Mouse (Mus musculus): ENCODE measurements around the gene Fam219a.

Gene Fam219a

DNA sequence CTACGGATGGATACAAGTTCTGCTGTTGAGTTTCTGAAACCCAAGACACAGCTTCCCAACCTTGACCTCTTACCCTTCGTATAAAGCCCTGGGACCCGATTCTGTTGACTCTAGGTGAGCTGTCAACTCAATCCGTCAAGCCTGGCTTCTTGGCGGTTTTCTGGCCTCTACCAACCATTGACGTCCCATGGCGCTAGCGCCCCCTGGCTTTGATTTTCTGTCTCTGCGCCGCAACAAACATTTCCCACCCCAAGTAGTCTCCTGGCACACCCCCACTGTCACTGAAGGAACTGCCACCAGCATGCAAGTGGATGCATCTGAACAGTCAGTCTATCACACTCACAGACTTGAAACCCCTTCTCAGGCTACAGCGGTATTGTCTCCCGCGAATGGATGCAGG, 63.2 kb downstream of the Fam219a start:
- no peak for DNase-seq (ENCODE audit: low read depth, low spot score)

DNA sequence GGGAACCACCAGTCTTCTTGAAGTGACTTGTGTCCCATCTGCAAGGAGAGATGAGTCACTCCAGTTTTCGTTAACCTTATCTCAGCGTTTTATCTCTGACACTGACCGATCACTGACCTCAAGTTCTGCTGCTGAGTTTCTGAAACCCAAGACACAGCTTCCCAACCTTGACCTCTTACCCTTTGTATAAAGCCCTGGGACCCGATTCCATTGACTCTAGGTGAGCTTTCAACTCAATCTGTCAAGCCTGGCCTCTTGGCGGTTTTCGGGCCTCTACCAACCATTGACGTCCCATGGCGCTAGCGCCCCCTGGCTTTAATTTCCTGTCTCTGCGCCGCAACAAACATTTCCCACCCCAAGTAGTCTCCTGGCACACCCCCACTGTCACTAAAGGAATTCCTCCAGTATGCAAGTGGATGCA, 64.2 kb downstream of the Fam219a start:
- no peak for DNase-seq (ENCODE audit: low read depth, low spot score)

DNA sequence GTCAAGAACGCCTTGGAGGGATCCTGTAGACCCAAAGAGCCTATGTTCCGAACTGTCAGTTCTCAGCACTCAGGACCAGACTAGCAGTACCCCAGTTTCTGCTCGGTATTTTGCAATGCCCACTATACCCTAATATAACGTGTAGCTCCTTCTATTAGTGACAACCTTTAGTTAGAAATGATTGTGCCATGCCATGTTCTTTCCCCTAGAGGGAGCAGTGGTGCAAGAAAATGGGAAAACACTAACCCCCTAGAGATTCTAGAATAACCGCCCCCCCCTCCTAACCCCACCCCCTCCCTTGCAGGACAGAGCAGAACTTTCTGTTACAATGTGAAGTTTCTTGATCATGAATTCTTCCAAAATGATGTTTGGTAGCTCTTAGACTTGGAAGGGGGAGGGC, 65.0 kb downstream of the Fam219a start:
- no peak for DNase-seq (ENCODE audit: low read depth, low spot score)

DNA sequence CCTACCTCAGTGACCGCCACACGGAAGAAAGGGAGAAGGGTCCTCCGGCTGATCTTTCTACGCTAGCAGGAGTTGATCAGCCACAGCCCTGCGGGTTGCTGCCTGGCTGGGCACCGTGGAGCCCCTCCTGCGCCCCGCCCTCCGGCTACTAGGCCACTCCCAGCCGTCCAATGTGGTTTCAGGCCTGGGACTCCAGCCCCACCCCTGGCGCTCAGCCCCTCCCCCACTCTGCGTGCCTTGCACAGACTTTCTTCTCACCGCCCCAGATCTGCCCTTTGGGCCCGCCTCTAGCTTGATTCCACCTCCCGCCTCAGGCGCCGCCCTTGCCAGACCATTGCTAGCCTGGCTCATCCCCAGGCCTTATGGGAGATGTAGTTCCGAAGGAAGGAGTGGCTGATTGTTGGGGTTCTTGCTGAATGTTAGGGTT, 66.3 kb downstream of the Fam219a start, which contains the start of gene AI464131:
AI464131 (minus strand) TSS at position 91 of the 427 bp plus-strand sequence.
- peak; percentile 82 for DNase-seq (ENCODE audit: low read depth, low spot score)

DNA sequence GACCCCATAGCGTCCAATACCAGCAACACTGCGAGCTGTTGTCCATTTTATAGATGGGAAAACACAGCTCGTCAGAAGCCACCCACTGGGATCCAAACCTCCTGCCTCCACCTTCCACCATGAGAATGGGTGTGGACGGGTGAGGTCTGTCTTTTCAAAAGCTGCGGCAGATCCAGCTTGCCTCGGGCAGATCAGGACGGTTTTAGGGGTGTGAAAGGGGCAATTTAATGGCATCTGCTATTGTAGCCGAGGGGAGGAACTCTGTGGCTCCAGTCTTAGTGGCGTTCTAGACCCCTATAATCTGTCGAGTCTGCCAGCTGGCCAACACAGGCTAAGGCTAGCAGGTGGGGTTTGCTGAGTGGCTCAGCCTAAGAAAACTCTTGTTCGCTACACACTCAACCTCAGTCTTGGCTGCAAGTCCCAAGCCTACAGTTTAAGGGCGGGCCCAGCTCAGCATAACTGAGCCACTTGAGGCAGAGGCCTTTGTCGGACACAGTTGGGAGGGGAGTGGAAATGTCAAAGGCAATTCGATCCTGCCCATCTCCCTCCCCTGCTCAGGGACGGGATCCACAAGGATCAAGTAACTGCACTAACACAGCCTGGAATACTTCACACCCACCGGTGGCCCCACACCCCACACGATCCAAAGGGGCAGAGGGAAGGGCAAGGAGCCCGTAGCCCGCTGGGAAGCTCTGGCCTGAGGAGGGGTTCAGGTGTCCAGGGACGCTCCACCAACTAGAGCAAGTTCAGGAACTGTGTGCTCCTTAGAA, 67.0 kb downstream of the Fam219a start:
- DNase-seq (ENCODE audit: low read depth, low spot score) = no peak

DNA sequence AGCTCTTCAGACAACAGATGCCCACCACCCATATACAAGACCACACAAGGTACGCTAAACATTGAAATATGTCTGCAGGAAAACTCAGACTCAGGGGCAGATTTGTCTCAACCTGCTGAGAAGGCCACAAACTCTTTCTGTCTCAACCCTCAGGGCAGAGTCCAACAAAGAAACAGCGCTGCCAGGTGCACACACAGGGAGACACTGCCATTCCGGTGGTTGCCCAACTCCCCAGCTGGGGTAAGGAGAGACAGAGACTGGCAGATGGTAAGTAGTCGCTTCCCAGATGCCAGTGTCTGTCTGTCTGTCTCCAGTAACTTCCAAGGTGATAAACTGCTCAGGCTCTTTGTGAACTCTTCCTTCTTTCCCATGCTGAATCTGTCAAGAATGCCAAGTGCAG, 68.6 kb downstream of the Fam219a start:
- no peak for DNase-seq (ENCODE audit: low read depth, low spot score)

DNA sequence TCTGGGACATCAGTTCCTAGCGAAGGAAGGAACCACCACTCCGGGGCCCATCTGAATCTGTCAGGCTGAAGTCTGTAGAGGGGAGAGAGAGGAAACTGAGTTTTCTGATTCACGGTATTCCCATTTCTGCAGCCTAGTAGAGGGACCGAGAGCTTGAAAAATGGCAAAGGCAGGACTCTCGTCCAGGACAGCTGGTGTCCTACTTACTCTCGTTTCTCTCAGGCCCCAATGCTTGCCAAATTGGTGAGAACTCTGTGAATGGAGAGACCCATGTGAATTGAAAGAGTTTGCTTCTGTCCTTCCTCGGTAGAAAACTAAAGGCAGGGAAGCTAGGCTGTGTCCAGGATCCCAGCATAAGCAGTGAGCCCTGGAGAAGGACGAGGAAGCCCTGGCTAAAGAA, 69.7 kb downstream of the Fam219a start:
- DNase-seq (ENCODE audit: low read depth, low spot score) = no peak

DNA sequence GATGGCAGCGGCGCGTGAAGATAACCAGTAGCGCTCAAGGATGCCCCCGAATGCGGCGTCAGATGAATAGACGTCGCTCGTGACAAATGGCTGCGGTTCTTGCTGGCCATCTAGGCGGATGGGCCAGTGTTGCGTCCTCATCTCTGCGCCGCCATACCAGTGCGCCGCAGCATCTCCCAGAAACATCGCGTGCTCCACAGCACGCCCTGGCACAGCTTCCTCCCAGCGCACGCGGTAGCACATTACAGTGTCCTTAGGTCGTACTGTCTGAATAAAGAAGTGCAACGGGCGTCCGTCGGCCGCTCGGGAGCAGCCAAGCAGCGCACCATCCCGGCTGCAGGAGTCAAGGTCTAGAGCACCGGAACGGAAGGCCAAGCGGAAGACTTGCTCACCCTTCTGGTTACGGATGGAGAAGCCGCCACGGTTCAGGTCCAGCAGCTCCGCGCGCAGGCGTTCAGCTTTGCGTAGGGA, 70.4 kb downstream of the Fam219a start:
- no peak for DNase-seq (ENCODE audit: low read depth, low spot score)

DNA sequence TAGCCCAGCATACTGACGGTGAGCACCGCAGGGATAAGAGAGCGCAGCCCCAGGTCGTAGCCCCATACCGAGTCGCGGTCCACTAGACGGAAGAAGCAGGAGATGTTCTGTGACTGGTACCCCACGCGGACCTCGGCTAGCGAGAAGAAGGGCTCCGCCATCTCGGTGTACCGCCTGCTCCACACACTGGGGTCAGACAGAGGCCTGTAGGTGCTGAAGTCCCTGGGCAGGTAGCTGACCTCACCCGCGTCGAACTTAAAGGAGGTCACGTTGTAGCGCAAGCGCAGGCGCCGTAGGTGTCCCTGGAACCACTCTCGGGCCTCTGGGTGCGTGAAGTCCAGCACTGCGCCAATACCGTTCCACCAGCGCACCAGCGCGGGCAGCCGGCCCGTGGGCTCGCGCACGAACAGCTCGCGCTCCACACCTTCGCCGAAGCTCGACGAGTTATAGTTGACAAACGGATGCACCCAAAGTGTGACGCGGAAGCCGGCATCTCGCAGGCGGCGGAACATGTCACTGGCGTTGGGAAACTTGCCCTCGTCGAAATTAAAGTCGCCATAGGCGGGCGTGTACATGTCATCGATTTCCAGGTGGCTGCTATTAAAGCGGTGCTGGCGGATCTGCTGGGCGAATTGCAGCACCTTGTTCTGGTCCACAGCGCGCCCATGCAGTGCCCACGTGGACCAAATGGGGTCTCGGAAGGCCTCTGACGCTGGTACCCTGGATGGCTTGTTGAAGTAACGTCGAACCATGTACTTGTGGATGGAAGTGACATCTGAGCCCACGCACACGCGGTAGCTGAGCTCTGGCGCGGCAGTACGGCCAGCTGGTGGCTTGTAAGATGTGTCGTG, 71.1 kb downstream of the Fam219a start:
- DNase-seq (ENCODE audit: low read depth, low spot score) = no peak

DNA sequence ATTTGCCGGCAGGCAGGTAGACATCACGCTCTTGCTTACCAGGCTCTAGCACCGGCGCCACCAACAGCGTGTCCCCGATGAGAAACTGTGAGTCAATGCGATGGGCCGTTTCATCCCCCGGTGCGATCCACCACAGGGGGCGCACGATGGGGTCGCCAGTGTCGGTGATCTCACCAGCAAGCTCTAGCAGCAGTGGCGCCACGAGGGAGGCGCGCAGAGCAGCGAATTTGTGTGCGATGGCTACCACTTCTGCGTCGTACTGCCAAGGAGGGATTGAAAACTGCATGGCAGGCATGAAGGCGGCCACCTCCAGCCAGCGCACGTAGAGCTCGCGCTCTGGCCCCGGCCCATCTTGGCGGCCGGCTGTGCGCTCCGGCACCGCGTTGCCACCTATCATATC, 71.8 kb downstream of the Fam219a start:
- DNase-seq (ENCODE audit: low read depth, low spot score) = no peak

DNA sequence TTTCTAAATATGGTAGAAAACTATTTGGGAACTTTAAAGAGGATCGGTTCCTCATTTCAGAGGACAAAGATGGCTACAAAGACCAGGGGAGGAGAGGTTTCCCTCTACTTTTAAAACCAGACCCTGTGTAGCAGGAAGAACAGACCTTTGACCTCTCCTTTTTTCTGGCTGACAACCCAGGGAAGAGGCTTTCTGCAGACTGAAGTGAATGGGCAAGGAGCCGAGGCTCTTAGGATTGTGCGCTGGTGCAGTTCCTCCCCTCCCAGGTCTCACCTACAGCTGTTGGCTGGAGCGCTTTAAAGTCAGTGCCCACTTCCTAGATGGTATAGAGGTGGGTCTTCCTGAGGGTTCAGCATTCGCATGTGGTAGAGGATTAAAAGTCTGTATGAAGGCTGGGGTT, 72.3 kb downstream of the Fam219a start:
- DNase-seq (ENCODE audit: low read depth, low spot score) = no peak

DNA sequence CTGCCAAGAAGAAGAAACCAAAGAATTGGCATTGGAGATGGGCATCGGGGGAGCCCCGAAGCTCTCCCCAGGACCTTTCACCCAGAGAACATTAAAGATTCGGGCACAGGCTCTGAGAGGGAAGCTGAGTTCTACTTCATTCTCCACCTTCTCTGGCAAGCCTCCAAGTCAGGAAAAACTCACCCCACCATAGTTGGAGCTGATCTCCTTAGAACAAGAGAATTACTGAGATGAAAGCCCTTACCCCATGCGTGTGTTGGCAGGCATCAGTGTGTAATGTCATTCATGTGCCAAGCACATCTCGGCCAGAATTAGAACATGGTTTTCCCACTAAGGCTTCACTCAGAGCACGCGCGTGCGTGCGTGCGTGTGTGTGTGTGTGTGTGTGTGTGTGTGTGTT, 73.5 kb downstream of the Fam219a start:
- peak; percentile 64 for DNase-seq (ENCODE audit: low read depth, low spot score)

DNA sequence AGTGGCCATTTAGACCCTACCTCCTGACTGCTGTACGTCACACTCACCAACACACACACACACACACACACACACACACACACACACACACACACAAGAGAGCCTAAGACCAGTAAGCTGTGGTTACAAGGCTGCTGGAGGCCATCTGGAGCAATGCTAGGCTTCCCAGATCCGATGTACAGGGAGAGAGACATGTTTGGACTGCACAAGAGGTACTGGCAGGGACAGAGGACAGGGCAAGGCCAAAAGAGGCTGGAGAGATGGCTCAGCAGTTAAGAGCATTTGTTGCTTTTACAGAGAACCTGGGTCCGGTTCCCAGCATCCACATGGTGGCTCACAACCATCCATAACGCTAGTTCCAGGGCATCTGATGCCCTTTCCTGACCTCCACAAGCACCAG, 74.3 kb downstream of the Fam219a start:
- DNase-seq (ENCODE audit: low read depth, low spot score) = no peak

DNA sequence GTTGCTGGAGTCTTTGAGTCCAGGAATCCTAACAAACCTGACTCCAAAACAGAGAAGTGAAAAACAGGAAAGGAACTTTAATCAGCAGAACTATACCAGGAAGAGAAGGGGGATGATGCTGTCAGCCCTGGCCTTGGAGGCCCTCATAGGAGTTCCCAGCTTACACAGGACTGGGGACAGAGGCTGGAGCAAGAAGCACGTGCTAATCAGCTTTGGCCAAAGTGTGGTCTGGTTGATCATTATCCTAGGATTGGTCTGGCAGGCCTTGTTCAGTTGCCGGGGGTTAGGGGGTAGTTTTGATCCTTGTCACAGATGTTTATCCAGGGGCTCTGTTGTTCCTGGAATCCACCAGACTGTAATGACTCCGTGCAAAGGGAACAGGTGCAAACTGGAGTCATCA, 75.0 kb downstream of the Fam219a start:
- no peak for DNase-seq (ENCODE audit: low read depth, low spot score)

DNA sequence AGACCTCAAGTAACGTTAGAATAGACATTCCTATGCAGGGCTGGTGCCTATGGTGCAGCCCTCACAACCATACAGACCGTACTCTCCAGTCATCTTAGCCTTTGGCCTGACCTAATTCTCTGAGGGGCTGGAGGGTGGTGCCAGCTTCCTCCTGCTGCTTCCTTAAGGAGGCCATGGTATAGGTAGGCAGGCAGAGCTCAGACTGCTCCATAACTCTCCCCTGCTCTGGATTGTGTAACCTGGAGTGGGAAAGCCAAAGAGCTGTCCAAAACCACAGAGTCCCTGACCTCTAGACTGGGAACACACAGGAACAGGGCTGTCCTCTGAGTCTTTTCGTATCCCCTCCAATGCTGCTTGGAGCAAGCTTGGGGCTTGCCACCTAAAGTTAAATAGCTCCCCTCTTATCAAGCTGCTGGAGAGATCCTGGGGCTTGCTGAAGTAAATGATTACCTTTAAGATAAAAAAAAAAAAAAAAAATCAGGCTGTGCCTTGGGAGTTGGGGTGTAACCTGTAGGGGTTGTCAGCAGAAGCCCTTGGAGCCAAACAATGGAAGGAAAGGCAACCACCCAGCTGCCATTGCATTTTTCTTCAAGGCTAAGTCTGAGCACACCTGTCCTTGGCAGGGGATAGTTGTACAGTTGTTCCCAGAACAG, 75.7 kb downstream of the Fam219a start:
- no peak for DNase-seq (ENCODE audit: low read depth, low spot score)

DNA sequence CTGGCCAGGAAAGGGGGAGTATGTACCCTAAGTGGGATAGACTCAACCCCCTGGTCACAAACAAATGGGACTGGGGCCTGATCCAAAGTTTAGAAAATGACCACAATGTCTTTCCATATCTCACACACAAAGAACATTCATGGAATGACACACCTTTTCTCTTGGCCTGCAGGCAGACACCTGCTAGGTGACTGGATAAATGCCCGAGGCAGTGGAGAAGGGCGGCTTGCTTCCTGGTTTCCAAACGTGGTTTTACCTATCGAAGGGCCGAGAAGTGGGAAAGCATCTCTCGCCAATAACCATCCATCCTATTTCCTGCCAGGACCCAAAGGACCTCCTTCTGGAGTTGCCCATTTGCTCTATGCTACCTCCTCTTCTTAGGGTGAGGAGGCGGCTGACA, 76.4 kb downstream of the Fam219a start:
- DNase-seq (ENCODE audit: low read depth, low spot score) = no peak

DNA sequence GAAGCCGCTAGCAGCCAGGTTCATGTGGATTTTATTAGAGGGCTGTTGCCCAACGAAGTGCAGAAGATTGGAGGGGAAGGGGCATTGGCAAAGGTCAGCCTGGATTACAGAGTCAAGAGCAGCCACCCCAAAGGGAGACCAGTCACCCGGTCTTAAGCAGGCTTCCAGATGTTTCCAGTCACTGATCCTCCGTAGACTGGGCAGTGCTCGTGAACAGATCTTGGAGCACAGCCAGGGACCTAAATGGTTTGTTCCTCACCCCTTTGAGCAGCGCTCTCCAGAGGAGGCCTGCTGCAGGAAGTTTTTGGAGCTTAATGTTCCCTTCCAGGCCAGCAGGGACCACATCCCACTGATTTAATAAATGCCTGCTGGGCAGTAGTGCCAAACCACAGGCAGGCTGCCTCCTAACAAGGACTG, 87.7 kb downstream of the Fam219a start:
- no peak for DNase-seq (ENCODE audit: low read depth, low spot score)

DNA sequence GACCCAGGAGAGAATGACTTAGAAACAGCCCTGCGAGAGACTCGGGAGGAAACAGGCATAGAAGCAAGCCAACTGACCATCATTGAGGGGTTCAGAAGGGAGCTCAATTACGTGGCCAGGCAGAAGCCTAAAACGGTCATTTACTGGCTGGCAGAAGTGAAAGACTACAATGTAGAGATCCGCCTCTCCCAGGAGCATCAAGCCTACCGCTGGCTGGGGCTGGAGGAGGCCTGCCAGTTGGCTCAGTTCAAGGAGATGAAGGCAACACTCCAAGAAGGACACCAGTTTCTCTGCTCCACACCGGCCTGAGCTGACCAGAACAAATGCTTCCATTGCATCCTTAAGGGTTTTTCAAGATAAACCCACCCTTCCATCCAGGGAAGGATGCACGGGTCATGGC, 89.1 kb downstream of the Fam219a start:
- DNase-seq (ENCODE audit: low read depth, low spot score) = no peak

DNA sequence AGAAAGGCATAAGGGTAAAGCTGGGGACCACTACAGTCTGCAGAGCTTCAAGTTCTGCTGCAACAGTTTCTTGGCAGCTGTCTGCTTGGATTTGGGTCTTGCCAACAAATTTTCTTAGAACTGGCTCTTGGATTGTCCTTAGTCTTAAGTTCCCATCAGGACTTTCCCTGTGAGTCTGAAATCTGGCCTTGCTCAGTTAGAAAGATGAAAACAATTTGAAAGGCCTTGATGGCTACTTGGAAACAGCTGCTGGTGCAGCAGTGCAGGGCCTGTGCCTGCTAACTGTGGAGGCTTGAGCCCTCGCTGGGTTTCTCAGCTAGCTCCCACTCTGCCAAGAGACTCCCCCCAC, 89.9 kb downstream of the Fam219a start:
- DNase-seq (ENCODE audit: low read depth, low spot score) = no peak

DNA sequence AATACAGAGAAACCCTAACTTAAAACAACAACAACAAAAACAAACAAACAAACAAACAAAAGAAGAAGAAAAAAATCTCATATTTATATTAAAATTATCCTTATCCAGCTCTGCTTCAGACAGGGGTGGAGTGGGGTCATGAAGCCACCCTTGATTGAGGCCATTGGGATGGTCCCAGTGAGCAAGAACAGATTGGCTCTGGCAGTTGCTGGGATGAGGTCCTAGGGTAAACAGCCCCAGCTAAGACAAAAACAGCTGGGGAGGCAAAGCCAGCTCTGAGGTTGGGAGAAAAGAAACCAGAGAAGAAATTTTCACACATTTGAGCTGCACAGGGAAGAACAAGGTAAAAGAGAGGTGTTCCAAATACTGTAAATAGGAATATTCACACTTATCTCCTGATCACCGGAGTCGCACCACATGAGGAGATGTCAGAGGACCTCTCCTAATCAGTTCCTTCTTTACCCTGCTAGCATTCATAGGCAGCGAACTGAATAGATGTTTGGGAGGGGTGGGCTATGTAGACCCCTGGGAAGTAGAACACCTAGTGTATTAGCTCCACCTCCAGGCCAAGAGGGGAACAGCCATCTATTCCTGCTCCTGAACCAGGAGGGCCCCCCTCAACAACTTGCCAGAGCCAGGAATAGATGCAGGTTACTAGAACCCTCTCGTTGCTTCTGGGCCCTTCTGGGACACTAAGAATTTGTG, 90.4 kb downstream of the Fam219a start:
- DNase-seq (ENCODE audit: low read depth, low spot score) = no peak

DNA sequence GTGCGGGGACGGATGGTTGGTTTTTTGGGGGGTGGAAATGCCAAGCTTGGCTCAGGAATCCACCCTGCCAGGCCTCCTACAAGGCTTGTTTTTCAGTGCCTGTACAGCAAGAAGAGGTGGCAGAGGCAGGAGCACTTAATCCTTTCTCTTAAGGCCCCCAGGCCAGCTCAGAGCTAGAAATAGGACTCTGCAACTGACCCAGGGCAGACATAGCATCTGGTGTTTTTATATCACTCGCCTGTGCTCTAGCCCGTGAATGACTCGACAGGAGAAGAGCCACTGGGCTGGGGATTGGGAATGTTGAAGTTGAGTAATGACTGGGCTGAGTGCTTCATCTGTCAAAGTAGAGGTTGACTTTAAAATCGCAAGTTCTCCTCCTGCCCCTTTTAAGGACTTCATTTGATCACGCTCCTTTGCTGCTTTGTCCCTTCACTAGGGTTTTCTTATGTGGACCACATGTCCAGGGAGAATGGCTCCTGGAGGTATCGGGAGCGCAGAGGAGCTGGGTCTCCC, 91.6 kb downstream of the Fam219a start:
- no peak for DNase-seq (ENCODE audit: low read depth, low spot score)

DNA sequence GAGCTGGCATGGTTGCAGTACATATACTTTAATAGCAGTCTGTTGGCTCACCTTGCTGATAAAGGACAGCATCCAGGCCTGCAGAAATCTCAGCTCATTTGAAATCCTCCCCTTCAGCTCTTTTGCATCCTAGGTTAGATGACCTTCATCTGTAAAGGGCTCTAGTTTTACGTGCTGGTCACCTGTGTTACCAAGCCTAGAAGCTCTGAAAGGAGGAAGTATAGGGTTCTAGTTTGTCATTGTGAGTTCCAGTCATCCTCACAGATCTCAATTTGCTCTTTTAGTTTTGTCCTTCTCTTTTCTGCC, 98.0 kb downstream of the Fam219a start:
- no peak for DNase-seq (ENCODE audit: low read depth, low spot score)

All from brain, embryonic 18.5 days (tissue).